Mouse (Mus musculus) lung, adult 2 months (tissue): Measurements from ENCODE around the gene Pfas. TPM values are rescaled to one million over a fixed set of nuclear protein-coding genes. Genes with fewer than 3 reads are reported as not detected.
"Not testable (repeated sequence)": the region's sequence is repeated elsewhere in the genome, so short reads cannot be mapped to it uniquely, and the experiment has no call there.

Experiments
- DNase-seq: peaks from one replicate; pipeline ENCODE4 v3.0.0; 2022
- H3K4me1 ChIP-seq: fragments of 200-500 bp; 2 replicates; pipeline ENCODE4 v1.6.1; 2011; ENCODE audit warnings: low read length; ENCODE audit not compliant: control insufficient read depth, insufficient read depth
- H3K4me3 ChIP-seq: fragments of 200-500 bp; replicated peaks from 2 replicates; pipeline ENCODE3; 2011; ENCODE audit warnings: low read depth, mild to moderate bottlenecking, control low read depth, low read length; ENCODE audit errors: extremely low read depth
- CTCF ChIP-seq: fragments of 200-500 bp; IDR thresholded peaks from 2 replicates; pipeline ENCODE4 v1.5.1; 2011; ENCODE audit warnings: mild to moderate bottlenecking, low read length, control low read depth; ENCODE audit not compliant: insufficient read depth
- POLR2A ChIP-seq: fragments of 200-500 bp; IDR thresholded peaks from 2 replicates; pipeline ENCODE4 v1.6.1; 2011; ENCODE audit warnings: low read depth, mild to moderate bottlenecking, control low read depth, low read length, borderline replicate concordance; ENCODE audit errors: extremely low read depth
- WGBS: fragments of 180-500 bp; shearing (Covaris S2); methylation state at CpG from one replicate; pipeline ENCODE4 v1.1.7; 2018; 5-methylcytosine and 5-hydroxymethylcytosine counted together
- polyA plus RNA-seq: library from polyadenylated mRNA; depleted of rRNA; stranded (reverse); fragments of >200 nt; gene quantifications from 2 replicates; pipeline ENCODE4 v1.2.3, GENCODE M21; 2012; rRNA removed

The Pfas gene
- polyA plus RNA-seq, 1 experiment: 11.3 TPM

DNA sequence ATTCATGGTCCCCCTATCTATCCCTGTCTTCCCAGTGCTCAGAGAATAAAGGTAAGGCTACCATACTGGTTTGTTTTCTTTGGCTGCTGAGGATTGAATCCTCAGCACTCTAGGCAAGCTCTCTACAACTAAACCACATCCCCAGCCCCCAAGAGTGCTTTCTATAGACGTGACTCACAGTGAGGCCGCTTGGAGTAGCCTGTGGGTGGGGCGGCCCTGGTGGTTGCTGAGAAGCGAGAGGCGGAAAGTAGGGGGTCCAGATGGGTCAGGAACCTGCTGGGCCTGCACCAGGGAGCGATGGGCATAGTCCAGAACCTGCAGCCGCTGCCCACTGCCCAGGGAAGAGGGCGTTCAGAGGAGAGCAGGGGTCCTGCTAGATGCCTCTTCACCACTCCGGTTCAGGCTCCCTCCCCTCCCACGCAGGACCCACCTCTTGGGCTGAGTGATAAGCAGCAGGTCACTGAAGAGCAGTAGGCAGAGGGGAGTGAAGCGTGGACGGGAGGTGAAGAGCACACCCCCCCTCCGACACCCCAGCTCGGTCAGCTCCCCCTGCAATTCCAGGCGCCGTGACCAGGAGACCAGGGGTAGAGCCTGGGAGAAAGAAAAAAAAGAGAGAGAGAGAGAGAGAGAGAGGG, 61.3 kb downstream of the Pfas start:
- WGBS: 48% methylated on average over 16 of the region's 16 CpGs
- TF ChIP-seq CTCF (no peak), POLR2A (no peak)
- Histone ChIP-seq H3K4me3 (no peak overlapping the region), H3K4me1 (no peaks in the 10 kb centered on the region; the same call in 1 of the 2 replicates)
- no peak for DNase-seq

DNA sequence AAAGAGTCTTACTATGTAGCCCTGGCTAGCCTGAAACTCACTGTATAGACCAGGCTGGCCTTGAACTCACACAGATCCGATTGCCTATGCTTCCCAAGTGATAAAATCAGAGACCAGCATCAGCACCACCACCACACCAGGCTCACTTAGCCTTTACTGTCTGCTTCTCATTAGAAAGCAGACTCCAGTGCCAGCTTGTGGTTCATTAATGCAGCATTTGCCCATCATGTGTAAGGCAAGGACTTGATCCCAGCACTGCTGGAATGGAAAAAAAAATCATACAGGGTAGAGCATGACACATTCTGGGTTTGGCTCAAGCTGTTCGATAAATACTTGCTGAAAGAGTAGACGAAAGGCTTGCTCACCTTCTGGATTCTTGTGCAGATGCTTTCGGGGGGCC, 62.3 kb downstream of the Pfas start:
- 90% methylated on average over 4 of the region's 4 CpGs for WGBS

DNA sequence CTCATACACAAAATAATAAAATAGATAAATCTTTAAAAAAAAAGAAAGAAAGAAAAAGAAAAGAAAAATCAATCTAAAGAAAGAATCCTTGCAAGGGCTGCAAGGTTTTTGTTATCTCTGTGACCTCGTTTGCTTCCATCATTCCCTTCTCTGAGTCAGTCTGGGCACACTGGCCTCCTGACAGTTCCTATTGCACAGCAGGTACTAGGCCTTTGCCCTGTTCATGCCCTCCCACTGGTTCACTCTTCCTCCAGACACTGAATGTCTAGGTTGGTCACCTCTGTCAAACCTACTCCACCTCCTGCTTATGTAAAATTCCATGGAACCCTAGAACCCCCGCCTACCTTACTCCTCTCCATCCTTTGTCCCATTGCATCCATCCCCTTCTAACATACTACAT, 63.0 kb downstream of the Pfas start:
- TF ChIP-seq CTCF: no peak
- TF ChIP-seq POLR2A: no peak
- H3K4me3 ChIP-seq: no peak overlapping the region
- DNase-seq: no peak
- 81% methylated on average over 2 of the region's 2 CpGs for WGBS
- H3K4me1 ChIP-seq: peaks cover 2% of the 10 kb centered on the region; the same call in 1 of the 2 replicates

More for the DNA sequence above, 62.3 kb downstream of the Pfas start:
- TF ChIP-seq POLR2A: no peak
- no peak for TF ChIP-seq CTCF
- Histone ChIP-seq H3K4me1 (no peaks in the 10 kb centered on the region), H3K4me3 (no peak overlapping the region)
- DNase-seq: no peak

GRCm38 (mm10) chr11:68942731-68943130, 65.5 kb downstream of the Pfas start:
- H3K4me1 ChIP-seq: peaks cover 2% of the 10 kb centered on the region; the same call in 1 of the 2 replicates
- DNase-seq: no peak
- 81% methylated on average over 8 of the region's 8 CpGs for WGBS
- TF ChIP-seq POLR2A (0 out of 2 replicates have a peak, but pooled peaks have one; percentile 16), CTCF (no peak)
- no peak overlapping the region for H3K4me3 ChIP-seq

DNA sequence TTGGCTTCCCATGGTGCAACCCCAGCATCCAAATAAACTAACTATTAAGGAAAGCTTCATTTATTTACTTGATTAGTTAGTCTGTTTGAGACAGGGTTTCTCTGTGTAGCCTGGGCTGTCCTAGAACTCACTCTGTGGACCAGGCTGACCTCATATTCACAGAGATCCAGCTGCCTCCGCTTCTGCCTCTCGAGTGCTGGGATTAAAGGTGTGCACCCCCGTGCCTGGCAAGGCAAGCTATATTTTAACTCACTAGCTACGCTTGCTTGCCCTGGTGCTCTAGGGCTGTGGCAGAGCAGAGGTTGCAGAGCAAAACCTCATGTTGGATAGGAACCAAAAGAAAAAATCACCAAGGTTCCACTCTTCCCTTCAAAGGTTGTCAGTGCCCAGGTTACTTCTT, 67.7 kb downstream of the Pfas start:
- H3K4me3 ChIP-seq: no peak overlapping the region
- WGBS: 43% methylated on average over 4 of the region's 4 CpGs

DNA sequence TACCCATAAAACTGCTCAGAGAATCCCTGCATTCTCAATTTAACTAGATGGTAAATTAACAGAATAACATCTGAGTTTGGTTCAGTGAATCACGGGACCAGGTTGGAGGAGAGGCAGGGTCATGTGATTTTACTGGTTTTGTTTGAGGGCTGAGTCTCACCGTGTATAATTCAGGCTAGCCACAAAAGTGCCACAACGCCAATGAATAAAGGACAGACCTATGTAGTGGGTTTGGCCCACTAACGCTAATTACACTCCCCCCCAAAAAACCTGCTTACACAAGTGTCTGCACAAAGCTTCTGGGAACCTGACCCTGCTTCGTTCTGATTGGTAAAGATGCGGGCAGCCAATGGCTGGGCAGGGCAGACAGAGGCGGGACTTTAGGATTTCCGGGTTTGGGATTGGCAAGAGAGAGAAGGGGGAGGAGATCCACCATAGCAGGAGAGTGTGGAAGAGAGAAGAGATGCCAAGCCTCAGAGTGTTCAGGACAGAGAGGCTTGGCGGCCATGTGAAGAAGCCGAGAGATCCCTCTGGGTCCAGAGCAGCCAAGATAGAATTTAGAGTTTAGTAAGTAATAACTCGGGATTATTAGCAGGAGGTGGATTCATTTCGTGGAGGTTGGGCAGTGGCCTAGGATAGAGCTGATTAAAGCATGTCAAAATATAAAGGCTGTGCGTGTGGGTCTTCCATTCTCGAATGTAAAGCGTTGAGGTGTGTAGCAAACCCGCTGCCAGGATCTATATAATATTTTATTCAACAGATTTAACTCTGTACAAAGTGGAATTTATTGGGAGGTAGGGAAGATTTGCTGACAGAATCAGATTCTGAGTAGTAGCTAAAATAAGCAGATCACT, 68.6 kb downstream of the Pfas start:
- TF ChIP-seq CTCF: no peak
- peak; percentile 65; the same call in 1 of the 2 replicates for TF ChIP-seq POLR2A
- peak; percentile 81 for DNase-seq
- 2% methylated on average over 16 of the region's 16 CpGs for WGBS
- Histone ChIP-seq H3K4me3 (peak overlapping the region; percentile 48), H3K4me1 (peaks cover 2% of the 10 kb centered on the region; the same call in 1 of the 2 replicates)

More for the DNA sequence above, 67.7 kb downstream of the Pfas start:
- peaks cover 2% of the 10 kb centered on the region; the same call in 1 of the 2 replicates for H3K4me1 ChIP-seq
- no peak for TF ChIP-seq CTCF
- no peak for TF ChIP-seq POLR2A
- DNase-seq: no peak

DNA sequence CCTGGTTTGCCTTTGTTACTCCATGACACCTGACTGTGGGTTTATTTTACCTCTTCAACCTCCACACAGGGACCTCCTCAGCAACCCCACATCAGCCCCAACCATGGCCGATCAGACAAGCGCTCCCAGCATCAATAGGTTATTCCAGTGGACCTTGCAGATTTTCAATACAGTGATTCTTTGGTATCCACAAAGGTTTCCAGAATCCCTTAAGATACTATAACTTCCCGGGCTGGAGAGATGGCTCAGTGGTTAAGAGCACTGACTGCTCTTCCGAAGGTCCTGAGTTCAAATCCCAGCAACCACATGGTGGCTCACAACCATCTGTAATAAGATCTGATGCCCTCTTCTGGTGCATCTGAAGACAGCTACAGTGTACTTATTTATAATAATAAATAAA, 71.3 kb downstream of the Pfas start:
- not testable (repeated sequence) for H3K4me1 ChIP-seq, DNase-seq, H3K4me3 ChIP-seq
- 88% methylated on average over 4 of the region's 4 CpGs for WGBS

Other genes with a start within 250 kb of the Pfas start
- 74.3 and 75.3 TPM in 2 replicates for gene Ndel1, start 136.6 kb downstream of the Pfas start, polyA plus RNA-seq
- 0.14 and 1.4 TPM in 2 replicates for gene Rnf222, start 119.9 kb downstream of the Pfas start, polyA plus RNA-seq
- gene Rpl26, start 106.9 kb downstream of the Pfas start, polyA plus RNA-seq: 469 and 674 TPM in 2 replicates
- gene Odf4, start 81.4 kb downstream of the Pfas start, polyA plus RNA-seq: 0.19 and 0.25 TPM in 2 replicates
- gene Arhgef15, start 51.0 kb downstream of the Pfas start, polyA plus RNA-seq: 359 and 419 TPM in 2 replicates
- 34.0 and 40.4 TPM in 2 replicates for gene Slc25a35, start 40.3 kb downstream of the Pfas start, polyA plus RNA-seq
- gene Rangrf, start 33.3 kb downstream of the Pfas start, polyA plus RNA-seq: 11.6 and 15.4 TPM in 2 replicates
- gene Ctc1, start 7.5 kb upstream of the Pfas start, polyA plus RNA-seq: 23.7 and 30.1 TPM in 2 replicates
- 3.2 and 6.8 TPM in 2 replicates for gene Aurkb, start 37.2 kb upstream of the Pfas start, polyA plus RNA-seq
- gene Borcs6, start 51.3 kb upstream of the Pfas start, polyA plus RNA-seq: 21.0 and 22.8 TPM in 2 replicates
- 69.8 and 75.7 TPM in 2 replicates for gene Tmem107, start 62.3 kb upstream of the Pfas start, polyA plus RNA-seq
- 120 and 129 TPM in 2 replicates for gene Vamp2, start 80.0 kb upstream of the Pfas start, polyA plus RNA-seq
- gene Per1, start 86.8 kb upstream of the Pfas start, polyA plus RNA-seq: 36.8 and 78.5 TPM in 2 replicates
- 0.25 and 0.95 TPM in 2 replicates for gene Hes7, start 111.9 kb upstream of the Pfas start, polyA plus RNA-seq
- 1.1 and 1.2 TPM in 2 replicates for gene 9130213A22Rik, start 114.1 kb upstream of the Pfas start, polyA plus RNA-seq
- 2.6 and 23.9 TPM in 2 replicates for gene Aloxe3, start 117.4 kb upstream of the Pfas start, polyA plus RNA-seq
- gene Alox12b, start 148.5 kb upstream of the Pfas start, polyA plus RNA-seq: 43.9 TPM in 1 of 2 replicates, not detected in the other
- not detected in 2 replicates for gene Alox8, start 189.4 kb upstream of the Pfas start, polyA plus RNA-seq
- gene Gucy2e, start 228.6 kb upstream of the Pfas start, polyA plus RNA-seq: not detected in 2 replicates